Mouse (Mus musculus): ENCODE measurements around the gene H2-Q2.
"Not testable (repeated sequence)": the region's sequence is repeated elsewhere in the genome, so short reads cannot be mapped to it uniquely, and the experiment has no call there.

H2-Q2 gene

GRCm38 (mm10) chr17:35342071-35342671, at the start of gene H2-Q2:
H2-Q2 (plus strand) TSS chr17:35342242.
- DNase-seq: no peak

GRCm38 (mm10) chr17:35295796-35296195, 46.2 kb upstream of the H2-Q2 start:
- DNase-seq: peak; percentile 58

GRCm38 (mm10) chr17:35300261-35300945, 41.6 kb upstream of the H2-Q2 start:
- DNase-seq: not testable (repeated sequence)

- peak; percentile 95 for DNase-seq
These were observed 40.3 kb upstream of the H2-Q2 start for GRCm38 (mm10) chr17:35301645-35302258.

- DNase-seq: no peak
These were observed 38.8 kb upstream of the H2-Q2 start for GRCm38 (mm10) chr17:35303271-35303670.

- DNase-seq: no peak
These were observed 38.2 kb upstream of the H2-Q2 start for GRCm38 (mm10) chr17:35303756-35304350.

- no peak for DNase-seq
These were observed 37.6 kb upstream of the H2-Q2 start for GRCm38 (mm10) chr17:35304478-35304877.

- DNase-seq: not testable (repeated sequence)
These were observed 37.1 kb upstream of the H2-Q2 start for GRCm38 (mm10) chr17:35304921-35305320.

GRCm38 (mm10) chr17:35318671-35319070, 23.4 kb upstream of the H2-Q2 start:
- DNase-seq: no peak

- DNase-seq: no peak
These were observed 21.5 kb upstream of the H2-Q2 start, which contains the start of gene H2-Q1 for GRCm38 (mm10) chr17:35320327-35321081. H2-Q1 (plus strand) TSS chr17:35320405.

- DNase-seq: not testable (repeated sequence)
These were observed 16.9 kb upstream of the H2-Q2 start for GRCm38 (mm10) chr17:35325124-35325523.

GRCm38 (mm10) chr17:35326000-35326399, 16.0 kb upstream of the H2-Q2 start:
- DNase-seq: not testable (repeated sequence)

- not testable (repeated sequence) for DNase-seq
These were observed 12.3 kb upstream of the H2-Q2 start for GRCm38 (mm10) chr17:35329714-35330113.

- DNase-seq: not testable (repeated sequence)
These were observed 10.5 kb upstream of the H2-Q2 start for GRCm38 (mm10) chr17:35331546-35331945.

- DNase-seq: peak; percentile 9
These were observed 852 bp downstream of the H2-Q2 start for GRCm38 (mm10) chr17:35342711-35343476.

GRCm38 (mm10) chr17:35347659-35348058, 5.6 kb downstream of the H2-Q2 start:
- DNase-seq: not testable (repeated sequence)

- DNase-seq: not testable (repeated sequence)
These were observed 11.2 kb downstream of the H2-Q2 start for GRCm38 (mm10) chr17:35353275-35353674.

- no peak for DNase-seq
These were observed 12.0 kb downstream of the H2-Q2 start for GRCm38 (mm10) chr17:35354071-35354470.

- DNase-seq: no peak
These were observed 15.0 kb downstream of the H2-Q2 start for GRCm38 (mm10) chr17:35357086-35357485.

- DNase-seq: no peak
These were observed 16.9 kb downstream of the H2-Q2 start for GRCm38 (mm10) chr17:35358763-35359469.

GRCm38 (mm10) chr17:35359470-35359862, 17.4 kb downstream of the H2-Q2 start:
- no peak for DNase-seq
